16 mouse cellular contexts compared by ENCODE assay signal in the genomic region with DNA sequence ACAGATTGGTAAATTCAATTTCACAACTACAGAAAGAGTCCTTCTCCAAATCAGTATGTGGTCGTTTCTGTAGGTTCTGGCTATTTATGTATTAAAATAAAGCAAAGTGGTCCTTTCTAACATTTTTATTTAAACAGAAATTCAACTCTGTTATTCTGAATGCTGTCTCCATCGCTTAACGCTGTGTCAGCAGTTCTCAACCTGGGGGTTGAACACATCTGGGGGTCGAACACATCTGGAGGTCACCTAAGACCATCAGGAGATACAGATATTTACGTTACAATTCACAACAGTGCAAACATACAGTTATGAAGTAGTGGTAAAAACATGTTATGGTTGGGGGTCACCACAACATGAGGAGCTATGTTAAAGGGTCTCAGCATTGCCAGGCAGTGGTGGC.
"Had no signal": no experiment of that assay in that cellular context is flagged by ENCODE, and none has a peak within 500 bp of the region (broad histone marks: within the 10 kb centered on the region; RNA-seq: fewer than 3 reads in every experiment).

No protein-coding gene starts in this region.

- H3K4me2 ChIP-seq: neural tube, embryonic 13.5 days; neural tube, embryonic 15.5 days; stomach, embryonic 15.5 days had no signal

- H3K27me3 ChIP-seq: neural tube, embryonic 13.5 days; neural tube, embryonic 15.5 days; stomach, embryonic 15.5 days had no signal

- H3K9ac ChIP-seq: neural tube, embryonic 13.5 days; neural tube, embryonic 15.5 days; stomach, embryonic 15.5 days had no signal

- H3K4me1 ChIP-seq: neural tube, embryonic 13.5 days; neural tube, embryonic 15.5 days; stomach, embryonic 15.5 days had no signal

- H3K4me3 ChIP-seq: neural tube, embryonic 13.5 days; neural tube, embryonic 15.5 days; stomach, embryonic 15.5 days had no signal

- H3K36me3 ChIP-seq: neural tube, embryonic 13.5 days; neural tube, embryonic 15.5 days; stomach, embryonic 15.5 days had no signal

- H3K9me3 ChIP-seq: neural tube, embryonic 13.5 days; neural tube, embryonic 15.5 days; stomach, embryonic 15.5 days had no signal

- DNase-seq: retina, postnatal 1 day; right cerebral cortex, adult 18-20 months; right cerebral cortex, postnatal 14 days; right cerebral cortex, postnatal 25 days; right cerebral cortex, postnatal 4 days; spleen, adult 18-20 months; thymus, adult 18-20 months; thymus, adult 2 months; thymus, postnatal 14 days; thymus, postnatal 25 days; thymus, postnatal 36 days; thymus, postnatal 4 days had no signal

- H3K27ac ChIP-seq: neural tube, embryonic 13.5 days; neural tube, embryonic 15.5 days; stomach, embryonic 15.5 days; stomach, postnatal 0 days had no signal
